ENCODE assay signal across 24 mouse cellular contexts in the genomic region with DNA sequence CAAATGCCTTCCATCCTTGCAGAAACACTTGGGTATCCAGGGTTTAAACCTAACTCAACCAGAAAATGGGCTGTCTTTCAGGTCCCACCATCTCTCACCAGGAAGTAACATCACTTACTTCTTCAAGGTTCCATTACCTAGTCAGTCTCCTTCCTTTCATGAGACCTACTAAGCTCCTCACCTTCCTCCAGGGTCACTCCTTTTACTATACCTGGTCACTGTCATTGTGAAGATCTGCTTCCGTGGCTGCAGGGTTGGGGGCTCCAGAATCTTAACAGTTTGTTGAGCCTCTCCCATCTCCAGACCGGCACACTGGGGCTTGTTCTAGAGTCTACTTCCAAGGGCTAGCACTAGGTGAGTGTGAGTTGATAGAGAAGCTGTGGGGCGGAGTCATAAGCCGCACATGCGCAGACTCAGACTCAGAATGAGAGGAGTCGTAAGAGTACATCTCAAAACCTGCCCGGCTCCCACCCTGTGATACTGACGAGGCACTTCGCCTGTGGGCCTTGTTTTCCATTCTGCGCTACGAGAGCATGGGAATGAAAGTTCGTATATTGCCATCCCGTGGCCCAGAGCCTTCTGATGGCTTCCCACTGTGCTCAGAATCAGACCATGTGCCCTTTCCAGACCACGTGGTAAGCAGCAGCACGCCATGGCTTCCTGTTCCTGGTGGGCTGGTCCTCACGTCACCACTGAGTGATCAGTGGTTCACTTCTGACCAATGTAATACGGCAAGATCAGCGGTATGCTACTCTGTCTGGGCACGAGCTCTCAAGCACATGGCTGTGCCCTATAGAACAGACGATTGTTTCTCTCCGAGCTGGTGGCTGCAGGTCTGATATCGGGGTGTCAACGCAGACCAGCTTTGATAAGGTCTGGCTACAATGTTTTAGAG.
"Had no signal": no experiment of that assay in that cellular context is flagged by ENCODE, and none has a peak within 500 bp of the region (broad histone marks: within the 10 kb centered on the region; RNA-seq: fewer than 3 reads in every experiment).

No protein-coding gene starts in this region.

- H3K9me3 ChIP-seq: limb, embryonic 10.5 days; limb, embryonic 13.5 days; midbrain, embryonic 10.5 days; midbrain, embryonic 13.5 days; neural tube, embryonic 13.5 days; stomach, embryonic 15.5 days had no signal

- H3K4me2 ChIP-seq: limb, embryonic 13.5 days; lung, embryonic 14.5 days; midbrain, embryonic 13.5 days; neural tube, embryonic 13.5 days; stomach, embryonic 15.5 days had no signal

- H3K27me3 ChIP-seq: limb, embryonic 13.5 days; midbrain, embryonic 13.5 days; neural tube, embryonic 13.5 days; stomach, embryonic 15.5 days had no signal

- H3K9ac ChIP-seq: limb, embryonic 13.5 days; liver, embryonic 14.5 days; liver, postnatal 0 days; lung, embryonic 14.5 days; midbrain, embryonic 13.5 days; neural tube, embryonic 13.5 days; stomach, embryonic 15.5 days had no signal

- H3K4me1 ChIP-seq: midbrain, embryonic 13.5 days; neural tube, embryonic 13.5 days had no signal

- ATAC-seq: liver, postnatal 0 days; lung, postnatal 0 days; midbrain, embryonic 13.5 days; midbrain, embryonic 16.5 days had no signal

- DNase-seq: kidney, adult 2 months; layer of hippocampus, adult 9-11 months; liver; liver, postnatal 0 days; lung, embryonic 14.5 days; retina, postnatal 1 day; right cerebral cortex, postnatal 25 days; spleen, adult 18-20 months; thymus, adult 2 months; thymus, postnatal 14 days; thymus, postnatal 4 days had no signal

- H3K27ac ChIP-seq: kidney, postnatal 0 days; layer of hippocampus, adult 2 months; limb, embryonic 10.5 days; limb, embryonic 13.5 days; liver, embryonic 14.5 days; macrophage; midbrain, embryonic 10.5 days; midbrain, embryonic 13.5 days; neural tube, embryonic 13.5 days; stomach, embryonic 15.5 days had no signal

- H3K4me3 ChIP-seq: layer of hippocampus, adult 2 months; limb, embryonic 10.5 days; limb, embryonic 13.5 days; midbrain, embryonic 10.5 days; midbrain, embryonic 13.5 days; myocyte; neural tube, embryonic 13.5 days; stomach, embryonic 15.5 days had no signal

- H3K36me3 ChIP-seq: limb, embryonic 10.5 days; limb, embryonic 13.5 days; midbrain, embryonic 10.5 days; midbrain, embryonic 13.5 days; neural tube, embryonic 13.5 days; stomach, embryonic 15.5 days had no signal
